In the genomic region with DNA sequence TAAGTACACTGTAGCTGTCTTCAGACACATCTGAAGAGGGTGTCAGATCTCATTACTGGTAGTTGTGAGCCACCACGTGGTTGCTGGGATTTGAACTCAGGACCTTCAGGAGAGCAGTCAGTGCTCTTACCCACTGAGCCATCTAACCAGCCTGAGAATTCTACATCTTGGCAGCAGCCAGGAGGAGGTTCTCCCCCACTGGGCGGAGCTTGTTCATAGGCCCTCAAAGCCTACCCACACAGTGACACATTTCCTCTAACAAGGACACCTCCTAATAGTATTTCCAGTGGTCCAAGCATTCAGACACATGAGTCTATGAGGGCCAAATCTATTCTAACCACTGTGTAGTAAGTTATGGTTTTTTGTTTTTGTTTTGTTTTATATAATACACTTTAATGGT, we compare ENCODE assay signal across 21 mouse cellular contexts.
"Had no signal": no experiment of that assay in that cellular context is flagged by ENCODE, and none has a peak within 500 bp of the region (broad histone marks: within the 10 kb centered on the region; RNA-seq: fewer than 3 reads in every experiment).

No protein-coding gene starts in this region.

- H3K27ac ChIP-seq: lung, embryonic 15.5 days; macrophage; midbrain, embryonic 13.5 days; midbrain, embryonic 15.5 days; neural tube, embryonic 13.5 days; neural tube, embryonic 15.5 days had no signal

- ATAC-seq: lung, postnatal 0 days; midbrain, embryonic 13.5 days; midbrain, embryonic 15.5 days had no signal

- DNase-seq: lung, adult 2 months; lung, postnatal 14 days; lung, postnatal 36 days; retina, postnatal 1 day; right cerebral cortex, adult 18-20 months; right cerebral cortex, postnatal 25 days; right cerebral cortex, postnatal 4 days; spleen, adult 18-20 months; thymus, adult 18-20 months; thymus, postnatal 14 days; thymus, postnatal 36 days had no signal

- H3K9ac ChIP-seq: lung, embryonic 15.5 days; midbrain, embryonic 13.5 days; midbrain, embryonic 15.5 days; neural tube, embryonic 13.5 days; neural tube, embryonic 15.5 days had no signal

- H3K4me3 ChIP-seq: lung, embryonic 15.5 days; megakaryocyte, embryonic 14.5 days; midbrain, embryonic 13.5 days; midbrain, embryonic 15.5 days; myocyte; neural tube, embryonic 13.5 days; neural tube, embryonic 15.5 days had no signal

- H3K36me3 ChIP-seq: midbrain, embryonic 15.5 days; neural tube, embryonic 13.5 days; neural tube, embryonic 15.5 days had no signal

- H3K27me3 ChIP-seq: lung, embryonic 15.5 days; megakaryocyte, embryonic 14.5 days; midbrain, embryonic 13.5 days; midbrain, embryonic 15.5 days; neural tube, embryonic 13.5 days; neural tube, embryonic 15.5 days had no signal

- H3K9me3 ChIP-seq: lung, embryonic 15.5 days; megakaryocyte, embryonic 14.5 days; midbrain, embryonic 13.5 days; midbrain, embryonic 15.5 days; neural tube, embryonic 13.5 days; neural tube, embryonic 15.5 days had no signal

- H3K4me2 ChIP-seq: lung, embryonic 15.5 days; midbrain, embryonic 11.5 days; midbrain, embryonic 13.5 days; midbrain, embryonic 15.5 days; neural tube, embryonic 13.5 days; neural tube, embryonic 15.5 days had no signal

- H3K4me1 ChIP-seq: midbrain, embryonic 15.5 days had no signal
